Mouse (Mus musculus): Measurements from ENCODE around the gene Nxn. TPM values are rescaled to one million over a fixed set of nuclear protein-coding genes. Genes with fewer than 3 reads are reported as not detected.
A peak's percentile ranks its signal among the peaks of the same experiment; 100 is the strongest.

The Nxn gene
- total RNA-seq, 2 experiments from 2014 or later: 26.3 to 37.3 TPM

- intact Hi-C loops (cut with DNase I): no loop called here
- DNase-seq: no peak
Measured at GRCm38 (mm10) chr11:76311224-76312000, 87.5 kb downstream of the Nxn start.

GRCm38 (mm10) chr11:76309868-76310267, 89.1 kb downstream of the Nxn start:
- intact Hi-C loops (cut with DNase I): no loop called here

GRCm38 (mm10) chr11:76309072-76309471, 89.9 kb downstream of the Nxn start:
- no peak for DNase-seq
- intact Hi-C loops (cut with DNase I): no loop called here

More at GRCm38 (mm10) chr11:76309868-76310267, 89.1 kb downstream of the Nxn start:
- DNase-seq: no peak

- intact Hi-C loops (cut with DNase I): no loop called here
- DNase-seq: no peak
Measured at GRCm38 (mm10) chr11:76306769-76307168, 92.2 kb downstream of the Nxn start.

GRCm38 (mm10) chr11:76305571-76305970, 93.4 kb downstream of the Nxn start:
- no peak for DNase-seq
- intact Hi-C loops (cut with DNase I): no loop called here

GRCm38 (mm10) chr11:76303368-76303767, 95.6 kb downstream of the Nxn start:
- no peak for DNase-seq
- intact Hi-C loops (cut with DNase I): no loop called here

GRCm38 (mm10) chr11:76300862-76301261, 98.1 kb downstream of the Nxn start:
- no peak for DNase-seq
- intact Hi-C loops (cut with DNase I): no loop called here

- intact Hi-C loops (cut with DNase I): no loop called here
- DNase-seq: no peak
Measured at GRCm38 (mm10) chr11:76298457-76299000, 100.4 kb downstream of the Nxn start.

- intact Hi-C loops (cut with DNase I): no loop called here
- DNase-seq: no peak
Measured at GRCm38 (mm10) chr11:76297252-76297651, 101.7 kb downstream of the Nxn start.

- DNase-seq: no peak
- intact Hi-C loops (cut with DNase I): no loop called here
Measured at GRCm38 (mm10) chr11:76294836-76295235, 104.1 kb downstream of the Nxn start.

GRCm38 (mm10) chr11:76294078-76294477, 104.9 kb downstream of the Nxn start:
- intact Hi-C loops (cut with DNase I): no loop called here
- DNase-seq: no peak

- intact Hi-C loops (cut with DNase I): no loop called here
- DNase-seq: no peak
Measured at GRCm38 (mm10) chr11:76292831-76293230, 106.1 kb downstream of the Nxn start.

GRCm38 (mm10) chr11:76292398-76292797, 106.5 kb downstream of the Nxn start:
- intact Hi-C loops (cut with DNase I): no loop called here
- peak; percentile 55 to 60 for DNase-seq

GRCm38 (mm10) chr11:76291960-76292359, 107.0 kb downstream of the Nxn start:
- no peak for DNase-seq
- intact Hi-C loops (cut with DNase I): no loop called here

- intact Hi-C loops (cut with DNase I): no loop called here
- no peak for DNase-seq
Measured at GRCm38 (mm10) chr11:76290367-76290766, 108.6 kb downstream of the Nxn start.

GRCm38 (mm10) chr11:76288645-76289044, 110.3 kb downstream of the Nxn start:
- intact Hi-C loops (cut with DNase I): no loop called here
- no peak for DNase-seq

GRCm38 (mm10) chr11:76287301-76287700, 111.6 kb downstream of the Nxn start:
- intact Hi-C loops (cut with DNase I): no loop called here
- DNase-seq: no peak

- intact Hi-C loops (cut with DNase I): no loop called here
- DNase-seq: no peak
Measured at GRCm38 (mm10) chr11:76286534-76287126, 112.3 kb downstream of the Nxn start.

- peak in 1 of 2 experiments; percentile 52 for DNase-seq
- intact Hi-C loops (cut with DNase I): no loop called here
Measured at GRCm38 (mm10) chr11:76285431-76286075, 113.4 kb downstream of the Nxn start.

GRCm38 (mm10) chr11:76283841-76284240, 115.1 kb downstream of the Nxn start:
- DNase-seq: no peak
- intact Hi-C loops (cut with DNase I): no loop called here

- no peak for DNase-seq
- intact Hi-C loops (cut with DNase I): no loop called here
Measured at GRCm38 (mm10) chr11:76279971-76280370, 119.0 kb downstream of the Nxn start.

Measured in gastrocnemius, postnatal 36 days (tissue).